Mouse (Mus musculus) c-Kit-positive CD71-positive TER-119-positive erythroid progenitor cells, embryonic 14.5 days (primary cell): ENCODE data around the gene Pcsk6.
"Not testable (repeated sequence)": the region's sequence is repeated elsewhere in the genome, so short reads cannot be mapped to it uniquely, and the experiment has no call there.

Experiments used
- DNase-seq: peaks from one replicate; pipeline ENCODE4 v3.0.0-alpha.2; 2013; ENCODE audit warnings: low spot score

Pcsk6 gene

GRCm38 (mm10) chr7:65881290-65881688 lies 19.8 kb downstream of the Pcsk6 start:
- peak; percentile 61 for DNase-seq

- DNase-seq: no peak
These were observed 23.4 kb downstream of the Pcsk6 start for GRCm38 (mm10) chr7:65884928-65885327.

- no peak for DNase-seq
These were observed 24.3 kb downstream of the Pcsk6 start for GRCm38 (mm10) chr7:65885819-65886218.

- no peak for DNase-seq
These were observed 30.3 kb downstream of the Pcsk6 start for GRCm38 (mm10) chr7:65891831-65892230.

GRCm38 (mm10) chr7:65892264-65892828 lies 30.8 kb downstream of the Pcsk6 start:
- no peak for DNase-seq

GRCm38 (mm10) chr7:65893546-65893945 lies 32.0 kb downstream of the Pcsk6 start:
- DNase-seq: no peak

- no peak for DNase-seq
These were observed 33.7 kb downstream of the Pcsk6 start for GRCm38 (mm10) chr7:65895262-65895661.

- no peak for DNase-seq
These were observed 39.7 kb downstream of the Pcsk6 start for GRCm38 (mm10) chr7:65901231-65901630.

- DNase-seq: no peak
These were observed 41.1 kb downstream of the Pcsk6 start for GRCm38 (mm10) chr7:65902471-65903180.

- no peak for DNase-seq
These were observed 41.9 kb downstream of the Pcsk6 start for GRCm38 (mm10) chr7:65903456-65903855.

- no peak for DNase-seq
These were observed 45.2 kb downstream of the Pcsk6 start for GRCm38 (mm10) chr7:65906528-65907272.

- DNase-seq: no peak
These were observed 48.0 kb downstream of the Pcsk6 start for GRCm38 (mm10) chr7:65909343-65910127.

- no peak for DNase-seq
These were observed 51.6 kb downstream of the Pcsk6 start for GRCm38 (mm10) chr7:65913088-65913610.

- DNase-seq: no peak
These were observed 53.3 kb downstream of the Pcsk6 start for GRCm38 (mm10) chr7:65914761-65915301.

GRCm38 (mm10) chr7:65915821-65916220 lies 54.3 kb downstream of the Pcsk6 start:
- DNase-seq: no peak

GRCm38 (mm10) chr7:65916566-65916965 lies 55.0 kb downstream of the Pcsk6 start:
- no peak for DNase-seq

GRCm38 (mm10) chr7:65918431-65918830 lies 56.9 kb downstream of the Pcsk6 start:
- no peak for DNase-seq

- no peak for DNase-seq
These were observed 67.9 kb downstream of the Pcsk6 start for GRCm38 (mm10) chr7:65929398-65929797.

GRCm38 (mm10) chr7:65930478-65930877 lies 68.9 kb downstream of the Pcsk6 start:
- no peak for DNase-seq

- DNase-seq: not testable (repeated sequence)
These were observed 72.9 kb downstream of the Pcsk6 start for GRCm38 (mm10) chr7:65934238-65934970.

GRCm38 (mm10) chr7:65935211-65935610 lies 73.7 kb downstream of the Pcsk6 start:
- no peak for DNase-seq
